Mouse (Mus musculus) adrenal gland, adult 10 weeks (tissue): ENCODE data around the gene Pam. TPM values are rescaled to one million over a fixed set of nuclear protein-coding genes. Genes with fewer than 3 reads are reported as not detected.

Experiments
- polyA plus RNA-seq: library from polyadenylated mRNA; stranded (reverse); fragments of 350-450 nt; fragmentation: Illumina TruSeq; extraction: RNeasy Lipid Tissue Mini Kit (QIAGEN cat#74804); gene quantifications from one replicate; pipeline ENCODE4 v1.2.3, GENCODE M21; 2014; ENCODE audit warnings: low read depth, low replicate concordance

The Pam gene
- 541 TPM for polyA plus RNA-seq

DNA sequence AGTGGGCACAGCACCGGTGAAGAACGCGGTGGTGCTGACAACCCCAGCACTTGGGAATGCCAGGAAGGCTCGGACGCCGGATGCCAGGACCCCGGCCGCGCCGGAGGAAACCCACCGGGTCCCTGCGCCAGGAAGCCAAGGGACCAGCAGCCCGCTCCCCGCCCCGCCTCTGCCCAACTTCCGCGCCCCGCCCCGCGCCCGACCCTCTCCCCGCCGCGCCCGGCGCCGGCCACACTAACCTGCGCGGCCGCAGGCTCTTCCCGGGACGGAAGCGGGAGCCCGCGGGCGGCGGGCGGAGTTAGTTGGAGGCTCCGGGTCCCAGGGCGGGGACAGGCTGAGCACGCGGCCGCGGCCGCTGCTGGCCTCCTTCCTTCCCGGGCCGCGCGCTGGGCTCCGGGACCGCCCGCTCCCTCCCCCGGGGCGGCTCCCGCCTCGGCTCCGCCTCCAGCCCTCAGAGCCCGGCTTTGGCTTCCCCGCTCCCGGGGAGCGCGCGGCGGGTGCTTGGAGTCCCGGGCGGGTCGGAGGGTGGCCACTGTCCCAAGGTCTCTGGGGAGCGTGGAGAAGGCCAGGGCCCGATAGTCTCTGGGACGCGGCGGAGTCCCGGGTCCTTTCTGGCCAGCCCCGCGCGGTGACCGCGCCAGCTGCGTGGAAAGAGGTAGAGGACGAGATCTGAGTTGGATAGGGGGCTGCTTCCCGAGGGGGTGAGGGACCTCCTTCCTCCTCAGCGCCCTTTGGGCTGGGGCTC is at the start of gene Pam:
Gene Pam (minus strand): TSS at position 401 of the 745 bp plus-strand sequence.

DNA sequence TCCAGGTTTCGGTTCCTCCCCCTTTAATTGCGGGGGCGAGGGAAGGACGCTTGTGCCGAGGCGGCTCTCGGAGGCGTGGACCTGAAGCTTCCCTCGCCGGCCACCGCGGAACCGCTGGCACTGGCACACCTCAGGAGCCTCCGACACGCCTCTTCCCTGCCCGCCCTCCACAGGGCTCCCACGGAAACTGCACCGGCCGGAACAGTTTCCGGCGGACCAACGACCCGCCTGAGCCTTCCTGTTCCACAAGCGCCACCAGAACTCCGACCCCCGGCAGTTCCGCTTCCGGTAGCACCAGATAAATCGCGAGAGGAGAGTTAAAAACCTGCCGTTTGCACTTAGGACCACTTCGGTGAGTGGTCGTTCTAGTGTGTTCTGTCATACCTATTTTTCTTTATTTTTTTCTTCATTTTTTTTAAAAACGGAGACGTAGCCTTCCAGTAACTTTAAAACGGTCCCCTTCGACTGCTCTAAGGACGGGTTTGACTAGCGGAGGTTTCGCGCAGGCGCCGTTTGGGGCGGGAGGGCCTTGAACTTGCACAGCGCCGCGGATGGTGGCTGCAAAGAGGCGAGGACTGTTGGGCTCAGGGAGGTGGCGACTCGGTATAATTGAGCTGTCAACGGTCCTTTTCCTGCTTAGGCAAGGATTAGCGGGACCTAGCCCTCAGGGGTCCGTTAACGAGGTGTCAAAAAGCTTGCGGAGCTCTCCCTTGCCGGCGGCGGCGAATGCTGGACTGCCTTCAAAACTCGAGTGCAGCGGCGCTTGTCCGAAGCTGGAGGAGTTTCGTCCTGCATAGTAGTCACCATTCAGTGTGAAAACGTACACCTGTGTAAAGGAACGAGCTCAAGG is 325.3 kb downstream of the Pam start, which contains the start of the genes Gin1 and Ppip5k2:
Gene Gin1 (plus strand): TSS at position 269 of the 850 bp plus-strand sequence.
Gene Ppip5k2 (minus strand): TSS at position 508 of the 850 bp plus-strand sequence.

